Comparison of ENCODE assay signal across 8 mouse cellular contexts in genomic region chr9:92542591-92543416, GRCm38 (mm10). TPM values are rescaled to one million over a fixed set of nuclear protein-coding genes. Genes with fewer than 3 reads are reported as not detected.
A peak's percentile ranks its signal among the peaks of the same experiment; 100 is the strongest.
DNase-seq lines count a peak whose midpoint lies in the region; ATAC-seq lines count a peak whose summit lies in the region.

No protein-coding gene starts in this region.

- H3K36me3 ChIP-seq in heart, embryonic 10.5 days, result 0 out of 2 replicates have a peak, but pooled peaks cover 2% of the 10 kb centered on the region
- no peaks in the 10 kb centered on the region for H3K36me3 ChIP-seq in liver, embryonic 15.5 days (replicated peaks)

- H3K9me3 ChIP-seq in heart, embryonic 10.5 days, result no peaks in the 10 kb centered on the region
- no peaks in the 10 kb centered on the region for H3K9me3 ChIP-seq in liver, embryonic 15.5 days (replicated peaks)

- no peak overlapping the region; the same call in 1 of the 2 replicates for H3K9ac ChIP-seq in liver, embryonic 15.5 days

- 5% methylated on average over 31 of the region's 31 CpGs for WGBS in heart, embryonic 10.5 days
- WGBS in liver, embryonic 15.5 days (ENCODE audit: insufficient replicate concordance), result 5% methylated on average over 31 of the region's 31 CpGs

- peak overlapping the region; percentile 94 for H3K27ac ChIP-seq in heart, embryonic 10.5 days
- no peak overlapping the region for H3K27ac ChIP-seq in liver, embryonic 15.5 days (replicated peaks)

- peak overlapping the region; percentile 74 for H3K4me2 ChIP-seq in liver, embryonic 15.5 days

- H3K4me1 ChIP-seq in heart, embryonic 10.5 days, result peaks cover 16% of the 10 kb centered on the region; the same call in 1 of the 2 replicates
- 0 out of 2 replicates have a peak, but pooled peaks cover 6% of the 10 kb centered on the region for H3K4me1 ChIP-seq in liver, embryonic 15.5 days (replicated peaks)

- peak; percentile 32; the same call in 1 of the 2 replicates for ATAC-seq in liver, embryonic 15.5 days (ENCODE audit: insufficient read depth)

- DNase-seq in left cerebral cortex, adult 18-20 months (ENCODE audit: low spot score in 2 of 2), result peak; percentile 14 to 31
- no peak for DNase-seq in left cerebral cortex, adult 11 months (ENCODE audit: low spot score)
- peak; percentile 74 for DNase-seq in embryo, embryonic 9.5 days (ENCODE audit: extremely low spot score)
- peak; percentile 80 for DNase-seq in heart, embryonic 10.5 days (ENCODE audit: low spot score)
- DNase-seq in kidney, adult 8-10 months, result peak; percentile 26 to 37
- DNase-seq in neural tube, embryonic 10.5 days (ENCODE audit: extremely low spot score, low spot score), result peak; percentile 80
- DNase-seq in thymus, postnatal 25 days, result peak; percentile 52

- peak overlapping the region; percentile 88 for H3K4me3 ChIP-seq in heart, embryonic 10.5 days
- H3K4me3 ChIP-seq in liver, embryonic 15.5 days (replicated peaks), result peak overlapping the region; percentile 57

- no peaks in the 10 kb centered on the region for H3K27me3 ChIP-seq in heart, embryonic 10.5 days (ENCODE audit: insufficient read depth, poor library complexity, severe bottlenecking)
- peaks cover 25% of the 10 kb centered on the region for H3K27me3 ChIP-seq in liver, embryonic 15.5 days

RNA-seq across cellular contexts. Expression of gene Plod2, which starts 0.8 kb away (rescaled TPM):
- total RNA-seq in left cerebral cortex, adult 18-20 months (2021), result 1 to 10 TPM; 3.0 to 4.6 TPM
- polyA plus RNA-seq in heart, embryonic 10.5 days (2016; fragmentation: Nextera tagmentation; extraction: Ambion mirVana), result 29.5 and 39.5 TPM in 2 replicates
- 2.6 and 2.7 TPM in 2 replicates for polyA plus RNA-seq in liver, embryonic 15.5 days (2015; fragmentation: Nextera tagmentation; extraction: Ambion mirVana)
